Mouse (Mus musculus): Measurements from ENCODE around the gene Prdx5. TPM values are rescaled to one million over a fixed set of nuclear protein-coding genes. Genes with fewer than 3 reads are reported as not detected.

Prdx5 gene
- polyA plus RNA-seq, 1 experiment from 2014 or later: 169 TPM

GRCm38 (mm10) chr19:6933102-6933435, 23.2 kb upstream of the Prdx5 start:
- DNase-seq (ENCODE audit: low spot score): no peak
- 18% methylated on average over 4 of the region's 4 CpGs for WGBS
- H3K4me3 ChIP-seq: no peak overlapping the region
- H3K27ac ChIP-seq (replicated peaks): no peak overlapping the region
- H3K36me3 ChIP-seq: 0 out of 2 replicates have a peak, but pooled peaks cover 1% of the 10 kb centered on the region
- peaks cover 23% of the 10 kb centered on the region for H3K4me1 ChIP-seq
- H3K27me3 ChIP-seq (ENCODE audit: low read depth, poor library complexity, severe bottlenecking): peaks cover 85% of the 10 kb centered on the region
- H3K9me3 ChIP-seq (replicated peaks): no peaks in the 10 kb centered on the region

DNA sequence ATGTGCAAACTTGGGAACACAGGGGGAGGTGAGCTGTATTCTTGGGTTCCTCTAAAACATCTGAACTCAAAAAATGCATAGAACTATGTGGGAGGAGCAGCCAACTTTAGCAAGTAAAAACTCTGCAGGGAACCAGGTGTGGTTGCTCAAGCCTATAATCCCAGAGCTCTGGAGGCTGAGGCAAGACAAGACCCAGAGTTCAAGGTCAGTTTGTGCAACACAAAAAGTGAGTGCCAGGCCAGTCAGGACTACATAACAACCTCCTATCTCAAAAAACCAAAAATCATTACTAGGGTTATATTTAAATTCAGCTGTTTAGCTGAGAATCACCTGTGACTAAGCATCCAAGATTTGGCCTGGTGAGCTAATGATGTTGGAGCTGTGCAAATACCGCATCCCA, 22.1 kb upstream of the Prdx5 start:
- H3K27ac ChIP-seq (replicated peaks): no peak overlapping the region
- peaks cover 95% of the 10 kb centered on the region for H3K27me3 ChIP-seq (ENCODE audit: low read depth, poor library complexity, severe bottlenecking)
- no peaks in the 10 kb centered on the region for H3K36me3 ChIP-seq
- no peak for DNase-seq (ENCODE audit: low spot score)
- peaks cover 32% of the 10 kb centered on the region for H3K4me1 ChIP-seq
- H3K4me3 ChIP-seq: no peak overlapping the region
- H3K9me3 ChIP-seq (replicated peaks): no peaks in the 10 kb centered on the region
- WGBS: 48% methylated on average over 1 of the region's 1 CpGs

- DNase-seq (ENCODE audit: low spot score): no peak
- WGBS: 0% methylated on average over 2 of the region's 2 CpGs
- Histone ChIP-seq H3K4me1 (peaks cover 42% of the 10 kb centered on the region), H3K27ac (replicated peaks) (no peak overlapping the region), H3K4me3 (no peak overlapping the region), H3K36me3 (no peaks in the 10 kb centered on the region), H3K27me3 (ENCODE audit: low read depth, poor library complexity, severe bottlenecking) (peaks cover 100% of the 10 kb centered on the region), H3K9me3 (replicated peaks) (no peaks in the 10 kb centered on the region; the same call in 1 of the 2 replicates)
Observed at GRCm38 (mm10) chr19:6931002-6931401, 21.1 kb upstream of the Prdx5 start.

GRCm38 (mm10) chr19:6928080-6928479, 18.2 kb upstream of the Prdx5 start:
- WGBS: 8% methylated on average over 9 of the region's 9 CpGs

DNA sequence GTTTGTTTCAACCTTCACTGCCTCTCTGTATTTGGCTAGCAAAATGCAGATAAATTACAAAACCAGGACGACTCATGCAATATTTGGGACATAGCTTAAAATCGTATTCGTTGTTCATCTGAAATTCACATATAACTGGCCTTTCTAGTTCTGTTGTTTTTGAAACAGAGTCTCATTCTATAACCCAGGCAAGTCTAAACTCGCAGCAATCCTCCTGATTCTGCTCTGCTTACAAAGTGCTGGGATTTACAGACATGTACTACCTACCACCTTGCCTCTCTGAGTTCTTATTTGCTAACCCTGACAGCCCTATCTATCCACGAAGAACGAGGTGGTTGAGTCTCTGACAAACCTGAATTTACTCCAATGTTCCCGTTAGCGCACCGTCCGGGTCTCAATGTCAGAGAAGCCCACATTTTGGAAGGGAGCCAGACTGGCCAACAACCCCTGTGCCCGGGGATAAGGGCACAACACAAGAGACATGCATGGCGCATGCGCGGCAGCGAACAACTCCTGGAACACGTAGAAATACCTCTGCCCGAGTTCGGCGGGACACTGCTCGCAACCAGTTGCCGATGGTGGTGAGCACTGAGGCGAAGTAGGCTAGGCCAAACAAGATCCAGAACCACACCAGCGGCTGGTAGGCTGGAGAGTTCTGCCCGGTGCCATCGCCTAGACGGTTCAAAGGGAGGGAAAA, 16.8 kb upstream of the Prdx5 start:
- H3K27me3 ChIP-seq (ENCODE audit: low read depth, poor library complexity, severe bottlenecking): peaks cover 97% of the 10 kb centered on the region
- peaks cover 54% of the 10 kb centered on the region for H3K4me1 ChIP-seq
- H3K36me3 ChIP-seq: no peaks in the 10 kb centered on the region
- no peak overlapping the region for H3K27ac ChIP-seq (replicated peaks)
- 9% methylated on average over 26 of the region's 26 CpGs for WGBS
- peak; percentile 45 for DNase-seq (ENCODE audit: low spot score)
- H3K4me3 ChIP-seq: peak overlapping the region; percentile 42
- no peaks in the 10 kb centered on the region; the same call in 1 of the 2 replicates for H3K9me3 ChIP-seq (replicated peaks)

More at GRCm38 (mm10) chr19:6928080-6928479, 18.2 kb upstream of the Prdx5 start:
- Histone ChIP-seq H3K4me3 (no peak overlapping the region; the same call in 1 of the 2 replicates), H3K36me3 (no peaks in the 10 kb centered on the region), H3K27me3 (ENCODE audit: low read depth, poor library complexity, severe bottlenecking) (peaks cover 100% of the 10 kb centered on the region), H3K4me1 (peaks cover 44% of the 10 kb centered on the region), H3K27ac (replicated peaks) (no peak overlapping the region), H3K9me3 (replicated peaks) (no peaks in the 10 kb centered on the region; the same call in 1 of the 2 replicates)
- DNase-seq (ENCODE audit: low spot score): no peak

GRCm38 (mm10) chr19:6925611-6926329, 15.9 kb upstream of the Prdx5 start:
- Histone ChIP-seq H3K4me1 (peaks cover 54% of the 10 kb centered on the region), H3K36me3 (no peaks in the 10 kb centered on the region), H3K27me3 (ENCODE audit: low read depth, poor library complexity, severe bottlenecking) (peaks cover 87% of the 10 kb centered on the region), H3K4me3 (peak overlapping the region; percentile 24), H3K27ac (replicated peaks) (no peak overlapping the region), H3K9me3 (replicated peaks) (no peaks in the 10 kb centered on the region; the same call in 1 of the 2 replicates)
- 5% methylated on average over 40 of the region's 40 CpGs for WGBS
- DNase-seq (ENCODE audit: low spot score): no peak

DNA sequence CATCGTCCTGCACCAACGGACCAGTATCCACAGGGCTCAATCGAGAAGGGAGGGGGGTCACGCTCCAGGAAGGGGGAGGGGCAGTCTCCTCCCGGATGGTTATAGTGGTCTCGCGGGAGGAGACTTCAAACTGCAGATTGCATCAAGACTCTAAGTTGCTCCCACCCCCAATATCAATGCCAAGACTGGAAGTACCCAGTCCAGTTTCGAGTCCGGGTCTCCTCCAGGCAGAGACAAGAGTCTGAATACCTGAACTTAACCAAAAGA, 15.3 kb upstream of the Prdx5 start, which contains the start of gene Catsperz:
Gene Catsperz (minus strand): TSS at position 74 of the 267 bp plus-strand sequence.
- WGBS: 6% methylated on average over 9 of the region's 9 CpGs
- DNase-seq (ENCODE audit: low spot score): no peak
- Histone ChIP-seq H3K36me3 (no peaks in the 10 kb centered on the region), H3K4me1 (peaks cover 60% of the 10 kb centered on the region), H3K27me3 (ENCODE audit: low read depth, poor library complexity, severe bottlenecking) (peaks cover 82% of the 10 kb centered on the region), H3K27ac (replicated peaks) (no peak within 1 kb of the TSS), H3K4me3 (peak within 1 kb of the TSS; percentile 24), H3K9me3 (replicated peaks) (no peaks in the 10 kb centered on the region; the same call in 1 of the 2 replicates)

DNA sequence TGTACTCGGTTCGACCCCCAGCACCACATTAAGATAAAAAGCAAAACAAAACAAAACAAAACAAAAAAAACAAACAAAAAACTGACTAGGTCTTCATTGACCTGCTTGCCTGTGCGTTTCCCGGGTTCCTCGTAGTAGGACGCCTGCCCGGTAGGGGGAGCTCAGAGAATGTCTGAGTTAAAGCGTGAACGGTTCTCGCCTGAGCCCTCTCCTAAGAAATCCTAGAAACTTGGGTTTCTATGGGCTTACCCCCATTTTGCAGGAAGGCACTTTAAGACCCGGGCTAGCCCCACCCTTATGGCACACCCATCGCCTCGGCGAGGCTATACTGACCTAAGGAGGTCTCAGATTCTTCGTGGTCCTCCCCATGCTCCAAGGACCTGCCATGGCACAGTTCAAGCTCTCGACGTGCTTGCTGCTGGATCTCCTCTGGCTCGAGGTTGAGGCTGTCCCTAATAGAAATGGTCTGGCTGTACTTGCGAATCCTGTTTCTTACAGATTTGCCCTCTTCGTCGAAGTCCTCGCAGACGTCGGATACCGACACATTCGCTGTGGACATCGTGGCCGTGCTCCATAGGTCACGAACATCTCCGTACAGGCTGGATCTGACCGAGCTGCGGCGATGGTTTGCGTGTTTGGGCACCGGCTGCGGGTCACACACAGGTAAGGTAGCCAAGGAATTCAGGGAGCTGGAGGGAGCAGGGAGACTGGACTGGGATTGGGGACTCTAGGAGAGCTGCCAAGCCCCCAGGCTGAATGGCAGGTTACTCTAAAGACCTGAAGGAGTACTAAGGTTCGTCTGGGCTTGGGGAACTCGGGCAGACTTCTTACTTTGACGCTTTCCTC, 14.8 kb upstream of the Prdx5 start:
- H3K36me3 ChIP-seq: no peaks in the 10 kb centered on the region
- H3K4me1 ChIP-seq: peaks cover 65% of the 10 kb centered on the region
- H3K27me3 ChIP-seq (ENCODE audit: low read depth, poor library complexity, severe bottlenecking): peaks cover 77% of the 10 kb centered on the region
- peak; percentile 77 for DNase-seq (ENCODE audit: low spot score)
- no peaks in the 10 kb centered on the region; the same call in 1 of the 2 replicates for H3K9me3 ChIP-seq (replicated peaks)
- peak overlapping the region; percentile 24 for H3K4me3 ChIP-seq
- H3K27ac ChIP-seq (replicated peaks): no peak overlapping the region
- 5% methylated on average over 39 of the region's 39 CpGs for WGBS

- no peak overlapping the region for H3K27ac ChIP-seq (replicated peaks)
- H3K9me3 ChIP-seq (replicated peaks): no peaks in the 10 kb centered on the region; the same call in 1 of the 2 replicates
- no peak for DNase-seq (ENCODE audit: low spot score)
- H3K27me3 ChIP-seq (ENCODE audit: low read depth, poor library complexity, severe bottlenecking): peaks cover 61% of the 10 kb centered on the region
- peaks cover 66% of the 10 kb centered on the region for H3K4me1 ChIP-seq
- H3K36me3 ChIP-seq: no peaks in the 10 kb centered on the region
- peak overlapping the region; percentile 76; the same call in 1 of the 2 replicates for H3K4me3 ChIP-seq
- 63% methylated on average over 6 of the region's 6 CpGs for WGBS
Observed at GRCm38 (mm10) chr19:6922901-6923735, 13.2 kb upstream of the Prdx5 start.

DNA sequence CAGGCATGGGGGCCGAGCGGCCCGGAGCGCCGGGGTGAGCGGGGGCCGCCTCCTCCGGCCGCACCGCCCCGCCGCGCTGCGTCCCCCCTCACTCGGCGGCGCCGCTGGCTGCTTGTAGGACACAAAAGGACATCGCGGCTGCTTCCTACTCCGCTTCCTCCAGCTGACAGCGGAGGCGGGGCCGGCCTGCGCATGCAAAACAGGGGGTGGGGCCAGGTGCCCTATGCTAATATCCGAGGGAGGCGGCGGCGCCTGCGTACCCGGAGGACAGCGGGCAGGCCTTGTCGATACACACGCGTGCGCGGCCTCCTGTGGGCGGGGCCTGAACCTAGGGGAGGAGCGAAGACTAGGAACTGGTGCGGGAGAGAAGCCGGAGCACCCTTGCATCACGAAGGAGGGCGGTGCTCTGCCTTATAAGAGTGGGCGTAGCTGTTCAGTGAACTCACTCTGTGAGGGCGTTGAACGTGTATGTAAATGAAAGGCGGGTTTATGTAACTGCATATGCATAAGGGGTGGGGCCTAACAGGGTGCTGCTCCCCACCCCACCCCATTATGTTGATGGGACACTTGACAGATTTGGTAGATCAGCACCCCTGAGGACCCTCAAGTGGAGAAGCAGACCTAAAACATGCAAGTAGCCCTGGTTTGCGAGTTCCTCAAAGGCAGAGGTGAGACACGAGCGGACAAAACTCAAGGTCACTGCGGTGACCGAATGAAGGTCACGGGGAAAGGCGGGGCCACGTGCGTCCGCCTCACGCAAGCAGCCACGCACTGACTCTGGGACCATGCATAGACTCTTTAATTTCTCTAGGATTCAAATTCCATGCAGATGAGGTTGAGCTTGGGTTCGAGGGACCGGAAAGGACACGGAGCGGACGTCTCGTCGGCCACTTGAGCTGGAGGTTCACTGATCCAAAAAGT, 12.0 kb upstream of the Prdx5 start, which contains the start of gene Esrra:
Gene Esrra (minus strand): TSS at position 167 of the 921 bp plus-strand sequence.
- Histone ChIP-seq H3K36me3 (no peaks in the 10 kb centered on the region), H3K4me1 (peaks cover 55% of the 10 kb centered on the region), H3K27ac (replicated peaks) (peak within 1 kb of the TSS; percentile 95), H3K4me3 (peak within 1 kb of the TSS; percentile 76), H3K9me3 (replicated peaks) (no peaks in the 10 kb centered on the region; the same call in 1 of the 2 replicates), H3K27me3 (ENCODE audit: low read depth, poor library complexity, severe bottlenecking) (peaks cover 49% of the 10 kb centered on the region)
- peak; percentile 100 for DNase-seq (ENCODE audit: low spot score)
- under 1% methylated on average over 63 of the region's 66 CpGs for WGBS
